Mouse (Mus musculus) B cell, adult 2 months (primary cell): ENCODE results near the gene Zswim1.
A peak's percentile ranks its signal among the peaks of the same experiment; 100 is the strongest.
"Not testable (repeated sequence)": the region's sequence is repeated elsewhere in the genome, so short reads cannot be mapped to it uniquely, and the experiment has no call there.

Source experiments
- DNase-seq, 2 experiments: peaks; one replicate each; pipeline ENCODE4 v3.0.0; 2022

Gene Zswim1

GRCm38 (mm10) chr2:164868491-164868890 lies 46.0 kb downstream of the Zswim1 start:
- peak; percentile 73 to 78 for DNase-seq

GRCm38 (mm10) chr2:164871602-164872303 lies 49.3 kb downstream of the Zswim1 start:
- no peak for DNase-seq

- no peak for DNase-seq
Observed at GRCm38 (mm10) chr2:164873621-164874020, 51.1 kb downstream of the Zswim1 start.

- DNase-seq = no peak
Observed at GRCm38 (mm10) chr2:164874239-164874769, 51.8 kb downstream of the Zswim1 start.

GRCm38 (mm10) chr2:164875648-164876047 lies 53.2 kb downstream of the Zswim1 start:
- DNase-seq = not testable (repeated sequence)
